Mouse (Mus musculus) gastrocnemius, postnatal 4 days (tissue): ENCODE results near the gene Htr1d. TPM values are rescaled to one million over a fixed set of nuclear protein-coding genes. Genes with fewer than 3 reads are reported as not detected.

ENCODE experiments used
- total RNA-seq, 2 experiments: library from RNA; stranded (reverse); gene quantifications; 2 replicates each; pipeline ENCODE4 v1.2.3; 2021

Gene Htr1d
- total RNA-seq, 2 experiments from 2014 or later, result not detected

Other genes with a start within 250 kb of the Htr1d start
- 10 to 100 TPM; 12.2 to 13.4 TPM for gene Asap3, start 217.2 kb upstream of the Htr1d start, total RNA-seq
- 100 to 1,000 TPM; 149 to 154 TPM for gene Tcea3, start 175.8 kb upstream of the Htr1d start, total RNA-seq
- gene Zfp46, start 138.8 kb upstream of the Htr1d start, total RNA-seq, result 10 to 100 TPM; 51.2 to 65.1 TPM
- gene Hnrnpr, start 112.6 kb upstream of the Htr1d start, total RNA-seq, result 10 to 100 TPM; 78.7 to 79.0 TPM
- under 1 TPM; 0.76 to 0.91 TPM for gene 6030445D17Rik, start 38.7 kb downstream of the Htr1d start, total RNA-seq
- 10 to 100 TPM; 32.6 to 36.2 TPM for gene Luzp1, start 46.2 kb downstream of the Htr1d start, total RNA-seq
- gene Kdm1a, start 179.2 kb downstream of the Htr1d start, total RNA-seq, result 10 to 100 TPM; 48.6 to 52.3 TPM
- gene Tex46, start 186.9 kb downstream of the Htr1d start, total RNA-seq, result not detected
- gene Lactbl1, start 199.1 kb downstream of the Htr1d start, total RNA-seq, result not detected